Mouse (Mus musculus) cerebellum, adult 8-10 months (tissue): ENCODE data around the gene Laptm4a.
"Not testable (repeated sequence)": the region's sequence is repeated elsewhere in the genome, so short reads cannot be mapped to it uniquely, and the experiment has no call there.

ENCODE experiments used
- DNase-seq: peaks from one replicate; pipeline ENCODE4 v3.0.0; 2022

The Laptm4a gene

DNA sequence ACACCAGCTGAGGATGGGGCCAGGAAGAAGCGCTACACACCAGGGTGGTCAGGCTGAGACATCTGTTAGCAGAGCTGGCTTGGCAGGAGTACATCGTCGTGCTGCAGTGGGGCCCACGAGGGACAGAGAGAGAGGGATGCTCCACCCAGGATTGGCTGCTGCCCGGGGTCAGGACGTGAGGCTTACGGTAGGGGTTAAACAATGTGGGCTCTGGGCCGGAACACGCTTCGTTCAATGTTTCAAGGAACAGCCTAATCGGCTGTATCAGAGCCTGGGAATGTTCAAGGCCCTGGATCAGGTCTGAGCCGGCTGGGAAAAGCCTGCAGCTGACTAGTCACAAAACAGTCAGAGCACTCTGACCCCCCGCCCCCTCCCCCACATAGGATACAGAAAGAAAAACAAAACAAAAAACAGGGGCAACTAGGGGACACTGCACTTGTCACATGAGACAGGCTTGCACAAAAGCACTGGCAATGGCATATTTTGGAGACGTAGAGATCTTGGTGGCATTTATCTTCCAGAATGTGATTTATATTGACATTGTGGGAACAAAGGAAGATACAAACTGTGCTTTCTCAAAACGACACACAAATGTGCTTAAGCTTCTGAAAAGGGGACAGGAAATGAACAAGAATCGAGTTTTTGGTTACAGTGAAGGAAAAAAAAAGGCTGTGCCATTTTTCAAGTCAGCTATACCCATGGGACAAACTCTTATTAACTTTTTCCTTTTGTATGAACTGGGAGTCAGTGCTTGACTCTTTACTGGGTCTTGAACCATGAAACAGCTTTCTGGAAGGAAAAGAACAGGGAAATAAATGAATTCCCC is 8.4 kb upstream of the Laptm4a start:
- no peak for DNase-seq

DNA sequence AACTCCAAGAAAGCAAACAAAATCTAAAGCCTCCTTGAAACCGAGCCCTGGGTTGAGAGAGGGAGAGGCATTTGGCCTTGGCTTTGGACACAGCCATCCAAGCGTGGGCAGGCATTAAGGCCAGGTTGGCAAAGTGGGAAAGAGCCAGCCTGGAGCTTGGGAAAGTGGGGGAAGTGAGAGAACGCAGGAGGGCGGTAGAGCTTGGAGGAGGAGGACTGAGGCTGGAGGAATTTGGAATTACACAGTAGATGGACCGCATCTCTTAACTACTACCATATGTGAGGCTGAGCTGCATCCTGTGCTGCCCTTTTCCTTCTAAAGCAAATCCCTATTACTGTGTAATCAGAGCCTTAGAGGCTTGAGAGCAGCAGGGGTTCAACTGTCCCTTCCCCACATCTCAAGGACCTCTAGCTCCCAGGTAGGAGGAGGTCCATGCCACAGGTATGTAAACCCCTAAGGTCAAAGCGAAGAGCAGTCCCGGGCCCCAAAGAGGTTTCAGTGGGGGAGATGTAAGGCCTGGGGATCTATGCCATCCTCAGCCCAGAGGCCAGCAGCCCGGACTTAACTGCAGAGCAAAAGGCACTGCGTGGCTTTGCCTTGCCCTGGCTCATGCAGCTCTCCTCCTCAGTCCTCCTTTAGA is 7.6 kb upstream of the Laptm4a start:
- DNase-seq, result peak; percentile 29

DNA sequence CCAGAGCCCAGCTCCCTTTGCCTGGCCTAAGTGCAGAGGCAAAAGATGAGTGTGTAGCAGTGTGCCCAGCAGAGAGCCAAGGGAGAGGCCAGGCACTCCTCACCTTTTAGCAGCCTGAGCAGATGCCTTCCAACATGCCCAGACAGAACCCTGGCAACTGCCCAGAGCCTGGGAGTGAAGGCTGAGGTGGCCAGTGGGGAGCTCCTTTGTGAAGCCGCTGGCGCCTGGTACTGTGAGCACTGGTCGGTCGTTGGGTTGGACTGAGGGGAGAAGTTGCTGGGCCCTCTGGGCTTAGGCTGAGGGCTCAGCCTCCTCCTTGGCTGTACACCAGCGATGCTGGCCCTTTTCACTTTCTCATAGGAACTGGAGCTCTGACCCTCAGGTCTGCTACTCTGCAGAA is 5.1 kb upstream of the Laptm4a start:
- DNase-seq, result peak; percentile 24

DNA sequence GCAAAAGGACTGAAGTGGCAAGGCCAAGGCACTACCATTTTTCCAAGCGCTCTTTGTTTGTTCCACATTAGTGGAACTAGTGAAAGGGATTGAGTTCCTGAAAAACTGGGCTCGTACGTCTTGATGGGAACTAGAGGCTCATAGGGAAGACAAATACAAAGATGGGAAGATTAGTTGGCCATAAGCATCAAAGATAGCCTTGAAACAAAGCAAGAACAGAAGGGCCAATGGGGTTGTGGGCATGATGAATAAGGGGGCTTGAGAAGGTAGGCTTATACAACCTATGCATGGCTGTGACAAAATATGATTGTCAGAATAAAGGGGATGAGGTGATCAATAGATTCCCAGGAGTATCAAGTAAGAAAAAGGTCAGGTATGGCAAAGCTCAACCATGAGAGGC is 2.2 kb upstream of the Laptm4a start:
- no peak for DNase-seq

DNA sequence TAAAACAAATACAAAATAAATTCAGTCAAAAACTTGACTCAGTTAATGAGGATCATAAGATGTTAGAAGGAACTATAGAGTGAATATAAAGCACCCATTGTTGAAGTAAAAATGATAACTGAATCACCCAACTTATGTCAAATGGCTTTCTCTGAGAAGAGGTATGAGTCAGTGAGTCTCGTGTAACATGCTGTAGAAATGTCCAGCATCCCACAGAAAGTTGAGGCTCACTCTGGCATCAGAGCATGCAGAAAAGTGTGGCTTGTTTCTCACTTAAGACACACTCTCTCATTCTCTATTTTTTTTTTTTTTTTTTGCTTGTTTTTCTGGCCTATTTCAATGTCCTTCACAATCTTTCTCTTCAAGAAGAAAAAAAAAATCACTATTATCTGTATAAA is 469 bp upstream of the Laptm4a start:
- DNase-seq, result no peak

DNA sequence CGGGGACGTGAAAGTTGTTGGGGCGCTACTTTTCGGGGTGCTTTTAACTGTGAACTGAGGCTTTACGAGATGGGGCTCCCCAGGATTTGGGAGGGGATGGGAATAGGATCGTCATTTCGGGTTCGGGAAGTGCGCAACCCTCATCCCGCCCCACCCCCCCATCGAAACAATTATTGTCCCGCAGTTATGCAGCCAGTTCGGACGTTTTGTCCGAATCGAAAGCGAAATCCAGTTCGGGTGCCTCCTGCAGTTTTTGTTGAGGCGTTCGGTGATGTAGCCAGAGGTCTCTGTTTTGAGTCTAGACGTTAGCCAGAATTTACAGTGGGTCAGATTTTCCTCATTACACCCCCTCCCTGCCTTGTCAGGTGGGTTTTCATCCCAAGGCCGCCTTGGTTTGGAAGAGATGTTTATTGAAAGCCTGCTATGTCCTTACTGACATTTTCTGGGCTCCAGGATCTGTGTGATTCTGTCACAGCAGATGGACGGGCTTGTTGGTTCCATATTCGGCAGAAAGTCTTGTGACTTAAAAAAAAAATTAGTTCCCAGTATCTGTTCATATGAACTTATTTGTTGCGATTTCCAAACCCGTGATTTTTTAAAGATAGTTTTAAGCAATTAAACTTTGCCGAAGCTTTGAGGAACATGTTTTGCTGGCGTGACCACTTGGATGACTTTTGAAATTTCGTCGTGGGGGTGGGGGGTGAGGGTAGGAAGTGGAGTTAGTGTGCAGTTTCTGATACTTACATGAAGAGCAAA is 1.1 kb downstream of the Laptm4a start:
- no peak for DNase-seq

DNA sequence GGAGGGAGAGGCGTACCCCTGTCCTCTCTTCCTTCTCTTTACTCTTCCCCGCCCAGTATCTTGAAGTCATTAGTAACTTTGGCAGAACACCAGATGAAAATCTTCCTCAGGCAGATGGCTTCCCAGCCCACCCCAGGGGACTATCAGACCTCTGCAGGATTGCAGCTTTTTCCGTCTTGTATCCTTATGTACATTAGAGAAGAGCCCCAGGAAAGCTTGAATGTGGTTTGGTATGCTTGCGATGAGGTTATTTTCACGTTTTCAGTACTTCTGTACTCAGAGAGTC is 1.6 kb downstream of the Laptm4a start:
- DNase-seq, result peak; percentile 24

DNA sequence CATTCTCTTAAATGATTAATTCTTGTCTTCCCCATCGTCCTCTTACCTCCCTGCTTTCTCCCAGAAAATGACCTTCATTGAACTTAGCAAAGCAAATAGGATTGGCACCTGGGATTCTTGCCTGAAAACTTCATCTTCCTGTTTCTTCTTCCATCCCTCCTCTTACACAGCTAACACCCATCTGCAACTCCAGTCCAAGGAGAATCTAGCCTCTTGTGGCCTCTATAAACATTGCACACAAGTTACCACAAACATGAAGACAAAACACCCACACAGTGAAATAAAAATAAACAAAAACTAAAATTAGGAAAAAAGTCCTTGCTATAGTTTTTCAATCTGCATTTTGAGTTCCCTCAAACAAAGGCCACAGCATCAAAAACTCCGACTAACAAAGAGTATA is 2.1 kb downstream of the Laptm4a start:
- no peak for DNase-seq

DNA sequence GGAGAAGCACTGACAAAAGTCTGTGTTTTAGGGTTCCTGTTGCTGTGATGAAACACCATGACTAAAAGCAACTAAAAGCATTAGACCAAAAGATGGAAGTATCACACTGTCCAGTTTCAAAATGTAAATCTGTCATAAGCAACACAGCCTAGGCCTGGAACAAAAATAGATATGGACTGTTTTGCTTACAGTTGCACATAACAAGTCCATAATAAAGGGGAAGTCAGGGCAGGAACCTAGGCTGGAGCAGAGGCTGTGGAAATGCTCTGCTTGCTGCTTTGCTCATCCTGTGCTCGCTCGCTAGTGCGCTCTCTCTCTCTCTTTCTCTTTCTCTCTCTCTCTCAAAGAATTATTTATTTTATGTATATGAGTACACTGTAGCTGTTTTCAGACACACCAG is 6.2 kb downstream of the Laptm4a start:
- no peak for DNase-seq

DNA sequence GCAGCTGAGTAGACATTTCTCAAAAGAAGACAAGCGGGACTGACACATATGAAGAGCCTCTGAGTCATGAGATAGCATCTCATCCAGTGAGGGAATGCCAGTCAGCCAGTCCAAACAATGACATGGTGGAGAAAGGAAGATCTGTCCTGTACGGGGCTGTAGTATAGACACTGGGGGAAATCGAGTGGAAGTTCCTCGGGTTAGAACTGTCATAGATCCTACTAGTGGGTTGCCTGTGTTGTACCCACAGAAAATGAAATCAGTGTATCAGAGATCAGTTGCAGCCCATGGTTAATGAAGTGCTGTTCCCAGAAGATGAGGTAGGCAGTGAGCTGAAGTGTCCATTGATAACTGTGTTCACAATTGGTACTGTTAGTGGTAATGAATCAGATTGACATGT is 7.3 kb downstream of the Laptm4a start:
- no peak for DNase-seq

DNA sequence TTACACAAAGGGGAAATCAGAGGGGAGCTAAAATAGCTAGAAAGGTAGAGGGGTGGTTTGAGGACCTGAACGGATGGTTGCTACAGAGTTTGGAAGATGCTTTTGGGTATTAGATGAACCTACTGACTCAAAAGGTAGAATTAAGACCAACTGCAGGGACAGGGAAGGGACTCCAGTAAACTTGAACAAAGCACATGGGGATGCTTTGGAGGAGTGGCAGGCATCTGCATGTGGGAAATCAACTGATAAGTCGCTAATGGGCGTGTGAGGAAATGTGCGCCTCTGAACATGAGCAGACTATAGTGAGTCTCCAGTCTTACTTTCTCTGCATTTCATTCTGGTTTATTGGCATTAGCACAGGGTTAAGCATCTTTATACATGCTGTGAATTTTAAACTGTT is 9.6 kb downstream of the Laptm4a start:
- no peak for DNase-seq

DNA sequence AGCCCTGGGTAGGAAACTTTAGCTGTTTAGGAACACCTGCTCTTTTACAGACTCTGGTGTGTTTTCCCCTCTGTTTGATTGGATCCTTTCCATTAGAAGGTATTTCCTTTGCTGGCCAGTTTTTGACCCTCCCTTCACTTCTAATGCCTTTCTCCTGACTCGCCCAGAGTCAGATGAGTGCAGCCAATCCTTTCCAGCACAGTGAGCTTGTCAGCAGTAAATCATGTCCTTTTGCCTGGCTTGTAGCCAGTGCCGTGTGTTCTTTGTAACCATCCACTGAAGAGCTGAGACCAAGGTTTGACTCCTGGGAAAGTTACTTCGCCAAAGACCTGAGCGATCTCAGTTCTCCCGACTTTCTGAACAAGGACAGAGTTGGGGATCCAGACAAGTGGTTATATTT is 13.9 kb downstream of the Laptm4a start:
- no peak for DNase-seq

DNA sequence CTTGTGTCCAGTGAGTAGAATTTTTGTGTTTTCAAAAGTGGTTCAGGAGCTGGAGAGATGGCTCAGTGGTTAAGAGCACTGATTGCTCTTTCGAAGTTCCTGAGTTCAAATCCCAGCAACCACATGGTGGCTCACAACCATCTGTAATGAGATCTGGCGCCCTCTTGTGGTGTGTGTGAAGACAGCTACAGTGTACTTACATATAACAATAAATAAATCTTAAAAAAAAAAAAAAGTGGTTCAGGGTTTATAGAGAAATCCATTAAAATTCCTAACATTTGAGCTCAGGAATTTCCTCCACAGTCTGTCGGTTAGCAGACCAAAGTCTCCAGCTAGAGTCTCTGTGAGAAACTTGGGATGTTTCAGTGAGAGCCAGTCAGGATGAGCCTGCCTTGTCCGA is 14.7 kb downstream of the Laptm4a start:
- not testable (repeated sequence) for DNase-seq

DNA sequence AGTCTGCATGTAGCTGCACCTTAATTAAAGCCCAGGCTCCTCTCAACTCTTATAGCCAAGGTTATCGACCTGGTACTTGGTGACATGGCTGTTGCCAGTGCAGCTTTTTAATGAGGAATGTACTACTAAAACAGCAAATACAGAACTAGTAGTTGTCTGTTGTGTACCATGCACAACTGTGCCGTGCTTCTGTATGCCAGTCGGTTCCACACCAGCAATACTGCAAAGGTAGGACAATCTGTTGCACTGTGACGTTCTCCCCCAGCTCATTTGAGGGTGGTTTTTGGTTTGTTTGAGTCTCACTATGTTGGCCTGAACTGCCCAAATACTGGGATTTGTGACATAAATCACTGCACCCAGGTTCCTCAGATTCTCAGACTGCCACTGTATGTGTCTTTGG is 18.0 kb downstream of the Laptm4a start:
- DNase-seq, result no peak

DNA sequence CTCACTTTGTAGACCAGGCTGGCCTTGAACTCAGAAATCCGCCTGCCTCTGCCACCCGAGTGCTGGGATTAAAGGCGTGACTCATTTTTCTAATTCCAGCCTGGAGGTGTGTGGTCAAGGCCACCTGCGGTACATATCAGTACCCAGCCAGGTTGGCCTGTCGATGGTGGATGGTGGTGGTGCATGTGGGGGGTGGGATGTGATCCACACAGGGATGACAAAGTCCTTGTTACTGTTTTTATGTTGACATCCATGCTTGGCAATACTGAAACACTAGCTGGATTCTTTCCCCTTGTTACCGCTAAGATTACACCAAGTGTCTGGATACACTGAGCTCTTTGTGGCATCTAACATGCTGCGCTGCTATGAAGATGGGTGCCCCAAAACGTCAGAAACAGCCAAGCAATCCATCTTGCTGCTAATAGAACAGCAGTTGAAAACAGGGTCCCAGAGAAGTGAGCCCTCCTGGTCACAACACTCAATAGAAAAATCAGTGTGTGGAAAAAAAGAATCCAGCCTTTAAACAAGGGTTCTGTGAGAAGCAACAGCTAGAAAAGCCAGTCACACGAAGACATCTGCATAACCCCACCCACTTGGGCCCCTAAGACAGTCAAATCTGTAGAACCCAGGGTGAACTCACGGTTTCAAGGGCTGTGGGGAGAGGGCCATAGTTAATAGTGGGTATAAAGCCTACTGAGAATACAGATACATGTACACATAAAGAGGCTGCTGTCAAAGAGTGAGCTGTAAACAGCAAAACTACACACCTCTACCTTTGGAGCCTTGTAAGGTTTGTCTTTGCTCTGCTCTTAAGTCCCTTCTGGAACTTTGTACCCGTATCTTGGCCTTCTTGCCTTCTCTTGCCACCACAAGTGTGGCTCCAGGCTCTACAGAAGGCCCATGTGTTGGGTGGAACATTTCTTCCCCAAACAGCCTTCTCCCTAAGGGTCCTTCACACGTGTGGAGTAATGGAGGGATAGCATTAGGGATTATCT is 18.8 kb downstream of the Laptm4a start:
- DNase-seq, result no peak

DNA sequence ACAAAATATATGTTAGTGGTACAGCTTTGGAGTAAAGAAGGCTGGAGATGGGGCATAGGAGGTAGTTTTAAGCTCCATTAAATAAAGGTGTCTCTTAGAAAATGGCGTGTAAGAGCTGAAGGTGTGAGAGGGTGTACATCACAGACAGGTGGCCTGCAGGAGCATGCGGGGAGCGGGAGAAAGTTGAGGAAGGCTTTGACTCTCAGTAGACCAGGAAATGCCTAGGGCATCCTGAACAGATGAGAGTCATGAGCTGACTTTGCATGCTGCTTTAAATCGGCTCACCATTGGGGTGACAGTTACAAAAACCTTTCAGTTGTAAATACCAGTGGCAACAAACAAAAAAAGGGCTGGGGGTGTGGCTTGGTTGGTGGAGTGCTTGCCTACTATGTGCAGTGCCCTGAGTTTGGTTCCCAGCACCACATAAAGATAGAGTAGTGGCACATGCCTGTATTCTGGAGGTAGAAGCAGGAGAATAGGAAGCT is 19.7 kb downstream of the Laptm4a start:
- no peak for DNase-seq

DNA sequence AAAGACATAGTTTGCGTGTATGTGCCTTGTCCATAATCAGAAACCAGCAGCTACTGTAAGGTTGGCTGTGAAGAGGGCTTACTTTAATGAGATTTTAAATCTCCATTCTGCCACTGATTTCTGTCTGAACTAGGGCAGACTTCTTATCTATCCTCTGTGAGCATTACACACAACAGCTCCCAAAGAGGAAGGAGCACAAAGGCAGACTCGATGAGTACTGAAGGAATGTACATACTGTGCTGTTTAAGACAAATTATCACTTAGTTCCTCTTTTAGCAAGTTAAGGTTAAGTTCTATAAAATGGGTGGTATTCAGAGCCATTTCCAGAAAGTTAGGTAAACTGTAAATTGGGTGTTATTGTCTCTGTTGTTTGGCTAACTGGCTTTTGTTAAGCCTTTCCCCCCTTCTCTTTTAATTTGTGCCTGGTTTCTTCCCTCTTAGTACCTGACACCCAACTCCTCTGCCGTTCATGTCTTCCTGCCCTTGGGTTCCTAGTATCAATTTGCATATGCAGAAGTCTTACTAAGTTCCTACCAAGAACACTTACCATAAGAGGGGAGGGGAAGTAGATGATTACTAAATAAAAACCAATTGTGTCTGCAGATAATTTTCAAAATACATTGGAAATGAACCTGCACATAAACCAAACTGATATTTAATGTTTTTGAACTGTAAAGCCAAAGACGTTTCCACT is 20.4 kb downstream of the Laptm4a start:
- DNase-seq, result no peak

DNA sequence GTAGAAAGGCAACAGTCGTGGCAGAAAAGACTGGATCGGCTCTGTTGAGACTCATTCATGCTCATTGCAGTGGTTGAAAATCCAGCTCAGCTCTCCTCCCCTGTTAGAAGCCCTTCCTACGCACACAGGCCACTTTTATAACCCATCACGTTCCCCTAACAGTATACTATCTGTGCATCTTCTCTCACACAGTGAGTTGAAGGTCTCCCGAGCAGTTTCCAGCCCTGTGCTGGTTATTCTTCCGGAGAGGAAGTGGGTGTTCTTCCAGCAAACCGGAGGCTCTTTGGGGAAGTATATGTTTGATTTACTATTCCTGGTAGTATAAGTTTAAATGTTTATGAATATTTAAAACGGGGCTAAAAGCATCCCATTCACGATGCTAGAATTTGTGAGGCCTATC is 25.7 kb downstream of the Laptm4a start:
- DNase-seq, result no peak

DNA sequence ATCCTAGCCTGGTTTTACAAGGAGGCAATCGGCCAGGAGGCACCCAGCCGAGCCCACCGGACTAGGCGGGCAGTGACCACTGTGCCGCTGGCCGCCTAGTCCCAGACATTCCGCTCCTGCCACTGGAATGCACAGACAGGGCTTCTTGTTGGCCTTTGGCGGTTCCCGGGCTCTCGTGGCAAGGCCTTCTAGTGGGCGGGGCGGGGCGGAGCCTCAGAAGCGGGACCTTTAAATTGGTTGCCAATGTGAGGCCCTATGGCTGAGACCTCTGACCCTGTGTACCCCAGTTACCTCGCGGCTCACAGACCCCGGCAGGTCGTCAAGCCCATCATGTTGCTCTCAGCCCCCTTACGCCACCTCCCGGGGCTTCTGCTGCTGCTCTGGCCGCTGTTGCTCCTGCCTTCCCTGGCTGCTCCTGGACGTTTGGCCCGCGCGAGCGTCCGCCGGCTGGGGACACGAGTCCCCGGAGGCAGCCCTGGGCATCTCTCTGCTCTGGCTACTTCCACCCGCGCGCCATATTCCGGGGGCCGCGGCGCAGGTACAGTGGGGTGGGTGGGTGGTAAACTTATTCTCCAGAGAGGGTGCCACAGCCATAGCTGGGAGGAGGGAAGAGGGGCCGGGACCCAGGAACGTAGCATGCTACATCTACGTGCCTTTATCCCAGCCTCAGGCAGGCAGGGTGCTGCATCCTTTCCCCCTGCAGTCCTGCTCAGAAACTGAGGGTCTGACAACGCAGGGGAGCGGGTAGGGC is 26.4 kb downstream of the Laptm4a start, which contains the start of gene Matn3:
Matn3 (plus strand) TSS at position 216 of the 751 bp plus-strand sequence.
- DNase-seq, result peak; percentile 30

DNA sequence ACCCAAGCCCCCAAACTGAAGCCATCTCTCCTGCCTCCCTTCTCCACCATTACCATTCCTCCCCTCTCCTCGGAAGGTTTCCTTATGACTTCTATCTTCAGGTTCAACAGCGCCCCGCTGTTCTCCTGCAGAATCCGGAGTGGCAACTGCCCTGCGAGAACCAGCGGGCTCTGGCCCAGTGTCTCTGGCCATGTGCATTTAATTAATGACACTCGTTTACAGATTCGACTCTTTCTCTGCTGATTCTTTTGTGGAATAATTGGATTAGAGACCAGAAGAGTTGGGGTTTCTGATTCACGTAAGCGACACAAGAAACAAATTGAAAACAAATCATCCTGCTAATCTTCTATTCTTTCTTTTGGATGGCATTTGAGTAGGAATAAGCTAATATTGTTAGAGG is 31.7 kb downstream of the Laptm4a start:
- DNase-seq, result no peak

DNA sequence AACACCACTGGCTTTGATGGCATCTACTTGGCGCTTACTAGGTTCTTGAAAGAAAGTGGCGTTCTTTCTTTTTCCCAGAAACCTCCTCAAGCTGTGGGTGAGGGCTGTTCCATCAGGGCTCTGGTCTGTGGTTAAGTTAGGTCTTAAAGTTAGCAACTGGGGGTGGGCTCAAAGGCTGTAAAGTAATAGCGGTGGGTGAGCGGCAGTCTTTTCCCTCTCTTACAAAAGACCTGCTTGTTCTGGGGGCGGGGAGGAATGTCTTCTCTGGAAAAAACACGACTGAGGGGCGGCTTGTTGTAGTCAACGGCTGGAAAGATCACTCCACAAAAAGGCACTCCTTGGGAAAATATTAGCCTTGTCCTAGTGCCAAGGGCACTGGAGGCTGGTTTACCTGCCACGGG is 32.7 kb downstream of the Laptm4a start:
- no peak for DNase-seq
